Mouse (Mus musculus) testis, adult 2 months (tissue): ENCODE data around the gene Oaz3.

Experiments used
- CTCF ChIP-seq: fragments of 200-500 bp; IDR thresholded peaks from 2 replicates; pipeline ENCODE4 v1.5.1; 2012; ENCODE audit warnings: low read depth, mild to moderate bottlenecking, inconsistent platforms, low read length, moderate library complexity; ENCODE audit not compliant: control insufficient read depth, insufficient read depth, insufficient replicate concordance
- POLR2A ChIP-seq: fragments of 200-500 bp; IDR thresholded peaks from 2 replicates; pipeline ENCODE4 v1.6.1; 2012; ENCODE audit warnings: low read depth, mild to moderate bottlenecking, inconsistent platforms, low read length, moderate library complexity; ENCODE audit not compliant: control insufficient read depth

DNA sequence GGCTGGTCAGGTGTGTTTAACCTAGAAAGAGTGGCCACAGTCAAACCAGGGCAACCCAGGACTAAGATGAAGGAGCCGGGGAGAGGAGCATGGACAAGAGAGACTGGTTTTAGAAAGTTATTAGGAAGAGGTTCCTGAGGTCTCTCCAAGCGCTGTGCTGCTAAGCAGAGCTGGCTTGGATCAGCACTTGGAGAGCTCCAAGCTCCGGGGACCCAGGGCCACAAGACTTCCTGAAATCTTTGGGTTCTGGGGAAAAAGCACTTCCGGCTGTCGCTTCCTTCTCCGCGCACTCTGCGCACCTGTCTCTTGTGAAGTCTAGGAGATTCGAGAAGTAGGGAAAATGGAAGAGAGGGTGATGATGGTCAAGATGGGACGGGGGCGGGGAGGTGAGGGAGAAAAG, 35.8 kb upstream of the Oaz3 start:
- TF ChIP-seq CTCF (no peak), POLR2A (no peak)
